Mouse (Mus musculus): Measurements from ENCODE around the gene Atp5d. TPM values are rescaled to one million over a fixed set of nuclear protein-coding genes. Genes with fewer than 3 reads are reported as not detected.

The Atp5d gene
- polyA plus RNA-seq, 1 experiment from 2014 or later, result 1,132 TPM

DNA sequence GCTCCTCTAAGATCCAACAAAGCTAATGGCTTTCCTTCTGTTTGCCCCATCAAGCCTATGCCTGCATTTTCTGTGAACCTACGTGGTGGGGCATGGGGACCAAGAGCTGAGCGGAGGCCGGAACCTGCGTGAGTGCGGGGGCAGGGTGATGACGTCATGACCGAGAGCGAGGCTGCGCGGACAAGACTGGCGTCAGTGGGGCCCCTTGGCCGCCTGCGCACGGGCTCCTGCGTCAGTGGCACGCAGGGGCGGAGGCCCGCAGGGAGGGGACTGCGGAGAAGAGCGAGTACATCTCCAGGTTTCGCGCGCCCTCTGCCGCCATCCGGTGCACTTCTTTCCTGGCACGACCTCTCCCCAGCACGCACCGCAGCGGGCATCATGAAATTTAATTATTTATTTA is 2.8 kb downstream of the Atp5d start:
- ATAC-seq (replicated peaks; ENCODE audit: extremely low read depth, insufficient read depth, low FRiP score), result peak; percentile 64
- peaks cover 6% of the 10 kb centered on the region; the same call in 1 of the 2 replicates for H3K27me3 ChIP-seq (ENCODE audit: control insufficient read depth, insufficient read depth, low read length)
- peak overlapping the region; percentile 81 for H3K27ac ChIP-seq (ENCODE audit: low read length)
- peak overlapping the region; percentile 85 for H3K4me2 ChIP-seq (ENCODE audit: low read depth, low read length)
- WGBS, result under 1% methylated on average over 28 of the region's 29 CpGs
- peaks cover 48% of the 10 kb centered on the region for H3K4me1 ChIP-seq (ENCODE audit: control insufficient read depth, insufficient read depth, low read length)
- H3K9ac ChIP-seq (ENCODE audit: low read length), result peak overlapping the region; percentile 72
- H3K36me3 ChIP-seq (ENCODE audit: control insufficient read depth, insufficient read depth), result peaks cover 25% of the 10 kb centered on the region
- H3K4me3 ChIP-seq (ENCODE audit: low read length), result peak overlapping the region; percentile 73
- H3K9me3 ChIP-seq (replicated peaks; ENCODE audit: control insufficient read depth, low read length), result no peaks in the 10 kb centered on the region

DNA sequence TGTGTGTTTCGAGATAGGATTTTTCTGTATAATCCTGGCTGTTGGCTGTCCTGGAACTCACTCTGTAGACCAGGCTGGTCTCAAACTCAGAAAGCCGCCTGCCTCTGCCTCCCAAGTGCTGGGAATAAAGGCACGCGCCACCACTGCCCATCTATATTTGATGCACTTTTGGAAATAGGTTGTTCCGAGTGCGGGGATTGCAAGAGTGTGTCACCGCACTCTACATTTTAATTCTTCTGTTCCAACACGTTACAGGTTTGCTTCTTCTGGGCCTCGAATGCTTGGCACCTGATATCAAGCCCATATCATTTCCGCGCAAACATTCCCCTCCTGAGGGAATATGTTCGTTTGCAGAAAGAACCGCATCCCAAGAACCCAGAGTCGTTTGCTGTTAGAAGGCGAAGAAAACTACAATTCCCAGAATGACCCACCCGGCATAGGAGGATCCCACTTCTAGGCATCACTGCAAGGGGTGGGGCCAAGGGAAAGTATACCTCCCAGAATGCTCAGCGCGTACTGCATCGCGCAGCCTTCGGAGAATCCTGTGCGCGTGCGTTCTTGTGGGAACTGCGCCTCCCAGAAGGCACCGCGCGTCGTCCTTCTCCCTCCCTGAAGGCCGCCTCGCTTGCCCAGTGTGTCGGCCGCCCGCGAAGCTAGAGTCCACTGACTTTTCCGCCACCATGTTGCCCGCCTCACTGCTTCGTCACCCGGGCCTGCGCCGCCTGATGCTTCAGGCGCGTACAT is 3.5 kb downstream of the Atp5d start:
- under 1% methylated on average over 43 of the region's 43 CpGs for WGBS
- ATAC-seq (replicated peaks; ENCODE audit: extremely low read depth, insufficient read depth, low FRiP score), result peak; percentile 87
- Histone ChIP-seq H3K4me1 (ENCODE audit: control insufficient read depth, insufficient read depth, low read length) (peaks cover 51% of the 10 kb centered on the region), H3K27me3 (ENCODE audit: control insufficient read depth, insufficient read depth, low read length) (peaks cover 6% of the 10 kb centered on the region; the same call in 1 of the 2 replicates), H3K4me3 (ENCODE audit: low read length) (peak overlapping the region; percentile 73), H3K4me2 (ENCODE audit: low read depth, low read length) (peak overlapping the region; percentile 85), H3K27ac (ENCODE audit: low read length) (peak overlapping the region; percentile 93), H3K9ac (ENCODE audit: low read length) (peak overlapping the region; percentile 99), H3K9me3 (replicated peaks; ENCODE audit: control insufficient read depth, low read length) (no peaks in the 10 kb centered on the region), H3K36me3 (ENCODE audit: control insufficient read depth, insufficient read depth) (peaks cover 28% of the 10 kb centered on the region)

DNA sequence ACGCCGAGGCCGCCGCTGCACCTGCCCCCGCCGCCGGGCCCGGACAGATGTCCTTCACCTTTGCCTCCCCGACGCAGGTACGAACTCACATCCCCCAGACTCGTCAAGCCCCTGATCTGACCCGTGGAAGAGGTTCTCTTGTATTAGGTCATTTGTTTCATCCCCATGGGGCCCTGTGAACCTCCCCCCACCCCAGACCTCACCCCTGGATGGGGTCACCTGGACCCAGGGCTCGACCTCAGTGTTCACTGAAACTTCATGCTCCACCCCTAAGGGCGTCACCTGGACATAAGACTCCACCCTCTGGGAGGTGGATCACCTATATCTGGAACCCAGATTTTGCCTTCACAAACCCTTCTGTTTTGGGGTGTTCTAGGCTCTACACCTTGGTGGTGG is 4.1 kb downstream of the Atp5d start:
- peaks cover 28% of the 10 kb centered on the region for H3K36me3 ChIP-seq (ENCODE audit: control insufficient read depth, insufficient read depth)
- ATAC-seq (replicated peaks; ENCODE audit: extremely low read depth, insufficient read depth, low FRiP score), result 0 out of 2 replicates have a peak, but pooled peaks have one; percentile 3
- H3K27ac ChIP-seq (ENCODE audit: low read length), result peak overlapping the region; percentile 93
- peak overlapping the region; percentile 85 for H3K4me2 ChIP-seq (ENCODE audit: low read depth, low read length)
- peak overlapping the region; percentile 99 for H3K9ac ChIP-seq (ENCODE audit: low read length)
- peaks cover 51% of the 10 kb centered on the region for H3K4me1 ChIP-seq (ENCODE audit: control insufficient read depth, insufficient read depth, low read length)
- WGBS, result 0% methylated on average over 15 of the region's 15 CpGs
- no peaks in the 10 kb centered on the region for H3K9me3 ChIP-seq (replicated peaks; ENCODE audit: control insufficient read depth, low read length)
- H3K27me3 ChIP-seq (ENCODE audit: control insufficient read depth, insufficient read depth, low read length), result peaks cover under 1% of the 10 kb centered on the region; the same call in 1 of the 2 replicates
- H3K4me3 ChIP-seq (ENCODE audit: low read length), result peak overlapping the region; percentile 73

- Histone ChIP-seq H3K4me1 (ENCODE audit: control insufficient read depth, insufficient read depth, low read length) (peaks cover 45% of the 10 kb centered on the region), H3K36me3 (ENCODE audit: control insufficient read depth, insufficient read depth) (peaks cover 28% of the 10 kb centered on the region), H3K27ac (ENCODE audit: low read length) (no peak overlapping the region), H3K9ac (ENCODE audit: low read length) (no peak overlapping the region), H3K27me3 (ENCODE audit: control insufficient read depth, insufficient read depth, low read length) (no peaks in the 10 kb centered on the region), H3K9me3 (replicated peaks; ENCODE audit: control insufficient read depth, low read length) (no peaks in the 10 kb centered on the region), H3K4me3 (ENCODE audit: low read length) (no peak overlapping the region), H3K4me2 (ENCODE audit: low read depth, low read length) (0 out of 2 replicates have a peak overlapping the region, but pooled peaks have one; percentile 85)
- WGBS, result 89% methylated on average over 7 of the region's 7 CpGs
- ATAC-seq (replicated peaks; ENCODE audit: extremely low read depth, insufficient read depth, low FRiP score), result no peak
These were observed 5.2 kb downstream of the Atp5d start for GRCm38 (mm10) chr10:80143664-80144063.

- H3K27ac ChIP-seq (ENCODE audit: low read length), result no peak overlapping the region
- H3K4me2 ChIP-seq (ENCODE audit: low read depth, low read length), result no peak overlapping the region
- no peak overlapping the region for H3K9ac ChIP-seq (ENCODE audit: low read length)
- H3K4me1 ChIP-seq (ENCODE audit: control insufficient read depth, insufficient read depth, low read length), result peaks cover 45% of the 10 kb centered on the region
- no peaks in the 10 kb centered on the region for H3K27me3 ChIP-seq (ENCODE audit: control insufficient read depth, insufficient read depth, low read length)
- no peak overlapping the region for H3K4me3 ChIP-seq (ENCODE audit: low read length)
- 88% methylated on average over 12 of the region's 12 CpGs for WGBS
- no peaks in the 10 kb centered on the region for H3K9me3 ChIP-seq (replicated peaks; ENCODE audit: control insufficient read depth, low read length)
- H3K36me3 ChIP-seq (ENCODE audit: control insufficient read depth, insufficient read depth), result peaks cover 28% of the 10 kb centered on the region
- ATAC-seq (replicated peaks; ENCODE audit: extremely low read depth, insufficient read depth, low FRiP score), result no peak
These were observed 5.7 kb downstream of the Atp5d start for GRCm38 (mm10) chr10:80144159-80144558.

DNA sequence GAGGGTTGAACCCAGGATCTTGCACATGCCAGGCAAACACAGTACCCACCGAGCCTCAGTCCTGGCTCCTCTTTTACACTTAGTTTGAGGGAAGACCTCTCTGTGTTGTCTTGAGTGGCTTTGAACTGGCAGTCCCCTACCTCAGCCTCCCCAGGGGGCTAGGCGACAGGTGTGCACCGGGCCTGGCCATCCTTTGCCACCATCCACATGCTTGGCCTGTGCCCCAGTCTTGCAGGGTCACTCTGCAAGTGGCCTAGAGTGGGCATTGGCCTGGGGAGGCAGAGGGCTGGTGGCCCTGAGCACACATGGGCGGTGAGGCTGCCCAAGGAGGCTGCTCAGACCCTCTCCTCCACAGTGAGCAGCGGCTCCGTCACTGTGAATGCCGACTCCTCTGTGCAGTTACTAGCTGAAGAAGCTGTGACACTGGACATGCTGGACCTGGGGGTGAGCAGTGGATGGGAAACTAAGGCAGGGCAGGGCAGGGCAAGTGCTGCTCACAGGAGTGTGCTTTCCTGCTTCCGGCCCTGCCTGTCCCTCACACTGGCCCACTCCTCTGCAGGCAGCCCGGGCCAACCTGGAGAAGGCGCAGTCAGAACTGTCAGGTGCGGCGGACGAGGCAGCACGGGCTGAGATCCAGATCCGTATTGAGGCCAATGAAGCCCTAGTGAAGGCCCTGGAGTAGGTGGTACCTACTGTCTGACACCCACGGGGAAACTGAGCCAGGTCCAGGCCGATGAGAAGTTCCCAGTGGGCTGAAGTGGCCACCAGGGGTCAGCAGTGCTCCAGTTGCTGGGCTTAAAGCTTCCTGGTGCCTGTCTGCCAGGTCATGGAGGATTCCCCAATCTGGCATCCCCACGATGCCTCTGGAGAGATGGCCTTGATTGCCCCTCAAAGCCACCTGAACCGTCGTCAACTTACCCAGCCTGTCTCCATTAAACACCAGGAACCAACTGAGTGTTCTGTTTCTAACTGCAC is 6.7 kb downstream of the Atp5d start:
- Histone ChIP-seq H3K4me1 (ENCODE audit: control insufficient read depth, insufficient read depth, low read length) (peaks cover 45% of the 10 kb centered on the region), H3K36me3 (ENCODE audit: control insufficient read depth, insufficient read depth) (peaks cover 28% of the 10 kb centered on the region)
- WGBS, result 73% methylated on average over 20 of the region's 20 CpGs

DNA sequence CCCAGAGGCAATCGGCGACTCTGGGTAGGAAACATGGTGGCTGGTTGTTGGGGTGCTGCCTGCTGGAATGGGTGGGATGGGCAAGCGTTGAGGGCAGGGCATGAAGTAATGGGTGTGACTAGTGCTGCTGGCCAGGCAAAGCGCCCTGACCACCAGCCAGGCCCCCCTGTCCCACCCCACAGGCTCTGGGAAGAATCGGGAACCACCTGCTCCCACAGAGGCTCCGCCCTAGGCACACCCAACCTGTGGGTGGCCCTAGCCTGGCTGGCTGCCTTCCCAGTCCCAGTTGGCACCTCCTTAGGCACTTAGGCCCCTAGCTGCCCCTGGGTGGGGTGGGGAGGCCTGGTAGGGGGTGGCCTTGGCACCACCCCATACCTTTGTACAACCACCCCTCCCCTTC is 7.5 kb downstream of the Atp5d start:
- H3K4me2 ChIP-seq (ENCODE audit: low read depth, low read length), result 0 out of 2 replicates have a peak overlapping the region, but pooled peaks have one; percentile 9
- ATAC-seq (replicated peaks; ENCODE audit: extremely low read depth, insufficient read depth, low FRiP score), result no peak

More for the DNA sequence above, 6.7 kb downstream of the Atp5d start:
- H3K4me2 ChIP-seq (ENCODE audit: low read depth, low read length), result no peak overlapping the region
- no peaks in the 10 kb centered on the region for H3K9me3 ChIP-seq (replicated peaks; ENCODE audit: control insufficient read depth, low read length)
- peak overlapping the region; percentile 100 for H3K27ac ChIP-seq (ENCODE audit: low read length)
- H3K4me3 ChIP-seq (ENCODE audit: low read length), result no peak overlapping the region
- H3K9ac ChIP-seq (ENCODE audit: low read length), result no peak overlapping the region
- H3K27me3 ChIP-seq (ENCODE audit: control insufficient read depth, insufficient read depth, low read length), result no peaks in the 10 kb centered on the region
- ATAC-seq (replicated peaks; ENCODE audit: extremely low read depth, insufficient read depth, low FRiP score), result no peak

GRCm38 (mm10) chr10:80146568-80147011 is 8.2 kb downstream of the Atp5d start:
- Histone ChIP-seq H3K36me3 (ENCODE audit: control insufficient read depth, insufficient read depth) (peaks cover 30% of the 10 kb centered on the region), H3K4me2 (ENCODE audit: low read depth, low read length) (no peak overlapping the region), H3K4me1 (ENCODE audit: control insufficient read depth, insufficient read depth, low read length) (peaks cover 43% of the 10 kb centered on the region), H3K9ac (ENCODE audit: low read length) (peak overlapping the region; percentile 96), H3K27me3 (ENCODE audit: control insufficient read depth, insufficient read depth, low read length) (no peaks in the 10 kb centered on the region), H3K4me3 (ENCODE audit: low read length) (no peak overlapping the region), H3K27ac (ENCODE audit: low read length) (peak overlapping the region; percentile 100), H3K9me3 (replicated peaks; ENCODE audit: control insufficient read depth, low read length) (no peaks in the 10 kb centered on the region)
- ATAC-seq (replicated peaks; ENCODE audit: extremely low read depth, insufficient read depth, low FRiP score), result no peak
- 52% methylated on average over 4 of the region's 4 CpGs for WGBS

More for the DNA sequence above, 7.5 kb downstream of the Atp5d start:
- WGBS, result 81% methylated on average over 6 of the region's 6 CpGs
- Histone ChIP-seq H3K36me3 (ENCODE audit: control insufficient read depth, insufficient read depth) (peaks cover 28% of the 10 kb centered on the region), H3K27me3 (ENCODE audit: control insufficient read depth, insufficient read depth, low read length) (no peaks in the 10 kb centered on the region), H3K4me1 (ENCODE audit: control insufficient read depth, insufficient read depth, low read length) (peaks cover 43% of the 10 kb centered on the region), H3K27ac (ENCODE audit: low read length) (peak overlapping the region; percentile 100), H3K4me3 (ENCODE audit: low read length) (no peak overlapping the region), H3K9ac (ENCODE audit: low read length) (peak overlapping the region; percentile 96), H3K9me3 (replicated peaks; ENCODE audit: control insufficient read depth, low read length) (no peaks in the 10 kb centered on the region)

Data from heart, embryonic 16.5 days (tissue).